Mouse (Mus musculus) MEL (cell line): ENCODE measurements at regions not wholly inside any gene's neighbourhood (a gene's known extent, or its start where the extent isn't known, plus 50 kb on each side); places are given as distances from the start of the nearest gene placed in this dataset.

ENCODE experiments used
- BHLHE40 ChIP-seq: IDR thresholded peaks from 2 replicates; pipeline ENCODE4 v1.6.1; 2012; ENCODE audit warnings: low read depth, mild to moderate bottlenecking, inconsistent platforms, low read length, improper control_type of control experiment, borderline replicate concordance
- CTCF ChIP-seq, 3 experiments: IDR thresholded peaks in 2 of 3; conservative IDR thresholded peaks in 1 of 3; 2 replicates each; pipeline ENCODE4 v1.5.1; 2011 to 2012; ENCODE audit warnings: low read length in 3 of 3, low read depth in 2 of 3, mild to moderate bottlenecking in 2 of 3, improper control_type of control experiment in 1 of 3, inconsistent platforms in 1 of 3, mixed read lengths in 1 of 3, moderate library complexity in 1 of 3; ENCODE audit not compliant: control insufficient read depth in 1 of 3, insufficient read depth in 1 of 3, poor library complexity in 1 of 3, severe bottlenecking in 1 of 3
- JUND ChIP-seq: IDR thresholded peaks from 2 replicates; pipeline ENCODE4 v1.6.1; 2011; ENCODE audit warnings: low read depth, mild to moderate bottlenecking, improper control_type of control experiment, low read length
- MAZ ChIP-seq: IDR thresholded peaks from 2 replicates; pipeline ENCODE4 v1.6.1; 2012; ENCODE audit warnings: low read depth, mild to moderate bottlenecking, inconsistent platforms, low read length, improper control_type of control experiment
- MEF2A ChIP-seq: IDR thresholded peaks from 2 replicates; pipeline ENCODE4 v1.6.1; 2014; ENCODE audit warnings: low read depth, mild to moderate bottlenecking, inconsistent platforms, low read length, improper control_type of control experiment; ENCODE audit not compliant: poor library complexity, insufficient replicate concordance, severe bottlenecking; ENCODE audit errors: extremely low read depth
- MYB ChIP-seq: IDR thresholded peaks from 2 replicates; pipeline ENCODE4 v1.6.1; 2011; ENCODE audit warnings: mild to moderate bottlenecking, low read depth, low read length, improper control_type of control experiment
- POLR2A ChIP-seq, 2 experiments: IDR thresholded peaks; 2 replicates each; pipeline ENCODE4 v1.6.1; 2011 to 2012; ENCODE audit warnings: low read length in 2 of 2, mild to moderate bottlenecking in 2 of 2, control low read depth in 1 of 2, improper control_type of control experiment in 1 of 2, low read depth in 1 of 2, moderate library complexity in 1 of 2; ENCODE audit not compliant: control insufficient read depth in 1 of 2, insufficient read depth in 1 of 2, poor library complexity in 1 of 2
- RCOR1 ChIP-seq: IDR thresholded peaks from 2 replicates; pipeline ENCODE4 v1.6.1; 2012; ENCODE audit warnings: low read depth, mild to moderate bottlenecking, inconsistent platforms, low read length, improper control_type of control experiment
- SIN3A ChIP-seq: IDR thresholded peaks from 2 replicates; pipeline ENCODE4 v1.6.1; 2012; ENCODE audit warnings: low read length, improper control_type of control experiment, inconsistent platforms
- USF2 ChIP-seq, 2 experiments: IDR thresholded peaks; 2 replicates each; pipeline ENCODE4 v1.6.1; 2011 to 2012; ENCODE audit warnings: improper control_type of control experiment in 2 of 2, low read length in 2 of 2, borderline replicate concordance in 1 of 2, inconsistent platforms in 1 of 2, low read depth in 1 of 2, mild to moderate bottlenecking in 1 of 2; ENCODE audit not compliant: insufficient read depth in 1 of 2
- ZC3H11A ChIP-seq: IDR thresholded peaks from 2 replicates; pipeline ENCODE4 v1.6.1; 2012; ENCODE audit warnings: low read depth, mild to moderate bottlenecking, inconsistent platforms, low read length, improper control_type of control experiment

DNA sequence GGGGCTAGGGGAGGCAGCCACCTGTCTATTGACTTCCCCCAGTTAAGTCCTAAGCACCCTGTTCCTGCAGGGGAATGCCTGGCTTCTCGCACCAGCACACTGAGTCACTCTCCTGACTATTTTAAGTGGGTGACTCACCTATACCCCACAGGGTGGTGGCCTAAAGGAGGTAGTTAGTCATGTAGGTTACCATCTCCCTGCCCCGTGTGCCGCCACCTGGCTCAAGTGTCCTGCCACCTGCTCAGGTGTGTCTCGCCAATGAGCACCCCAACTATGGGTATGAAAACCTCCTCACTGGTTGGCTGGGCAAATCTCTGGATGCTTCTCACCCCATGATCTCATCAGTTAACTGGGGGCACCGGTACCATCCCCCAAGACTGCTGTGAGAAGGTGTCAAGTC lies 157.8 kb downstream of the Suds3 start:
- no peak for TF ChIP-seq POLR2A (IDR thresholded peaks at IDR 0.05; ENCODE audit: control insufficient read depth in 1 of 2, insufficient read depth in 1 of 2, low read depth in 1 of 2, low read length in 2 of 2, poor library complexity in 1 of 2)
- TF ChIP-seq MEF2A = no peak
- no peak for TF ChIP-seq SIN3A
- no peak for TF ChIP-seq USF2 (IDR thresholded peaks at IDR 0.05; ENCODE audit: borderline replicate concordance in 1 of 2, insufficient read depth in 1 of 2, low read depth in 1 of 2, low read length in 2 of 2)
- no peak for TF ChIP-seq CTCF (IDR thresholded peaks at IDR 0.05 in 2 of 3, conservative IDR thresholded peaks at IDR 0.05 in 1 of 3; ENCODE audit: control insufficient read depth in 1 of 3, insufficient read depth in 1 of 3, low read depth in 2 of 3, low read length in 3 of 3, poor library complexity in 1 of 3, severe bottlenecking in 1 of 3)
- TF ChIP-seq BHLHE40 = no peak
- TF ChIP-seq ZC3H11A = no peak
- no peak for TF ChIP-seq JUND
- no peak for TF ChIP-seq MAZ
- TF ChIP-seq RCOR1 = no peak
- no peak for TF ChIP-seq MYB
